Mouse (Mus musculus) lung, embryonic 15.5 days (tissue): ENCODE results near the gene Ldlrad2. TPM values are rescaled to one million over a fixed set of nuclear protein-coding genes. Genes with fewer than 3 reads are reported as not detected.

Source experiments
- ATAC-seq: fragments of 200-750 bp; cut with Nextera tagmentation; 2 replicates; pipeline ENCODE4 v1.8.0; 2017; ENCODE audit warnings: moderate number of reproducible peaks, borderline replicate concordance; ENCODE audit not compliant: low FRiP score, low TSS enrichment; ENCODE audit errors: extremely low read depth
- H3K27ac ChIP-seq: fragments of 300-500 bp; sonication (generic); 2 replicates; pipeline ENCODE4 v1.5.1; 2015; ENCODE audit warnings: moderate library complexity, mild to moderate bottlenecking, inconsistent platforms
- H3K27me3 ChIP-seq: fragments of 300-500 bp; sonication (generic); 2 replicates; pipeline ENCODE4 v1.6.1; 2015; ENCODE audit warnings: inconsistent platforms
- H3K36me3 ChIP-seq: fragments of 300-500 bp; sonication (generic); 2 replicates; pipeline ENCODE4 v1.6.1; 2015; ENCODE audit warnings: inconsistent platforms
- H3K4me1 ChIP-seq: fragments of 300-500 bp; sonication (generic); 2 replicates; pipeline ENCODE4 v1.6.1; 2015; ENCODE audit warnings: inconsistent platforms
- H3K4me2 ChIP-seq: fragments of 300-500 bp; sonication (generic); 2 replicates; pipeline ENCODE4 v1.6.1; 2015; ENCODE audit warnings: inconsistent platforms, mild to moderate bottlenecking, moderate library complexity
- H3K4me3 ChIP-seq: fragments of 300-500 bp; sonication (generic); 2 replicates; pipeline ENCODE4 v1.5.1; 2015; ENCODE audit warnings: mild to moderate bottlenecking, inconsistent platforms
- H3K9ac ChIP-seq: fragments of 300-500 bp; sonication (generic); 2 replicates; pipeline ENCODE4 v1.6.1; 2015; ENCODE audit warnings: inconsistent platforms
- H3K9me3 ChIP-seq: fragments of 300-500 bp; sonication (generic); 2 replicates; pipeline ENCODE4 v1.6.1; 2016; ENCODE audit warnings: inconsistent platforms
- WGBS: fragments of 180-500 bp; shearing (Covaris S2); methylation state at CpG from one replicate; pipeline ENCODE4 v1.1.7; 2015; 5-methylcytosine and 5-hydroxymethylcytosine counted together
- microRNA-seq: library from miRNA; unstranded; fragments of <30 nt; microRNA quantifications from one replicate; pipeline ENCODE4, GENCODE M21; 2016
- polyA plus RNA-seq: library from polyadenylated mRNA; unstranded; fragments of >200 nt; fragmentation: Nextera tagmentation; extraction: Ambion mirVana; gene quantifications from 2 replicates; pipeline ENCODE4 v1.2.1, GENCODE M21; 2015

The Ldlrad2 gene
- polyA plus RNA-seq, 1 experiment from 2014 or later = 0.41 TPM

GRCm38 (mm10) chr4:137545568-137545967 lies 28.8 kb downstream of the Ldlrad2 start:
- no peak for ATAC-seq
- Histone ChIP-seq H3K4me2 (no peak overlapping the region), H3K4me1 (no peaks in the 10 kb centered on the region), H3K36me3 (peaks cover 99% of the 10 kb centered on the region), H3K27ac (no peak overlapping the region), H3K27me3 (no peaks in the 10 kb centered on the region), H3K9me3 (no peaks in the 10 kb centered on the region), H3K4me3 (no peak overlapping the region), H3K9ac (no peak overlapping the region)
- WGBS = 94% methylated on average over 9 of the region's 9 CpGs

GRCm38 (mm10) chr4:137542968-137543367 lies 31.4 kb downstream of the Ldlrad2 start:
- 87% methylated on average over 10 of the region's 10 CpGs for WGBS

GRCm38 (mm10) chr4:137540356-137540755 lies 34.0 kb downstream of the Ldlrad2 start:
- 70% methylated on average over 14 of the region's 14 CpGs for WGBS
- H3K4me1 ChIP-seq = no peaks in the 10 kb centered on the region
- H3K4me2 ChIP-seq = no peak overlapping the region
- no peaks in the 10 kb centered on the region for H3K9me3 ChIP-seq
- H3K4me3 ChIP-seq = no peak overlapping the region
- H3K27ac ChIP-seq = no peak overlapping the region
- peaks cover 95% of the 10 kb centered on the region for H3K36me3 ChIP-seq
- no peaks in the 10 kb centered on the region for H3K27me3 ChIP-seq
- H3K9ac ChIP-seq = no peak overlapping the region
- no peak for ATAC-seq

More at GRCm38 (mm10) chr4:137542968-137543367, 31.4 kb downstream of the Ldlrad2 start:
- H3K9me3 ChIP-seq = no peaks in the 10 kb centered on the region
- no peak for ATAC-seq
- peaks cover 96% of the 10 kb centered on the region for H3K36me3 ChIP-seq
- no peak overlapping the region for H3K4me3 ChIP-seq
- H3K27me3 ChIP-seq = no peaks in the 10 kb centered on the region
- H3K4me2 ChIP-seq = no peak overlapping the region
- no peak overlapping the region for H3K9ac ChIP-seq
- H3K4me1 ChIP-seq = no peaks in the 10 kb centered on the region
- H3K27ac ChIP-seq = no peak overlapping the region

GRCm38 (mm10) chr4:137527872-137528271 lies 46.5 kb downstream of the Ldlrad2 start:
- Histone ChIP-seq H3K4me3 (no peak overlapping the region), H3K9ac (no peak overlapping the region), H3K27me3 (no peaks in the 10 kb centered on the region), H3K4me1 (no peaks in the 10 kb centered on the region), H3K36me3 (peaks cover 75% of the 10 kb centered on the region), H3K4me2 (no peak overlapping the region), H3K27ac (no peak overlapping the region), H3K9me3 (no peaks in the 10 kb centered on the region)
- no peak for ATAC-seq
- WGBS = 86% methylated on average over 6 of the region's 6 CpGs

- Histone ChIP-seq H3K4me3 (no peak overlapping the region), H3K36me3 (peaks cover 78% of the 10 kb centered on the region), H3K9me3 (no peaks in the 10 kb centered on the region), H3K27ac (no peak overlapping the region), H3K27me3 (no peaks in the 10 kb centered on the region), H3K4me2 (no peak overlapping the region), H3K9ac (no peak overlapping the region), H3K4me1 (no peaks in the 10 kb centered on the region)
- WGBS = 65% methylated on average over 4 of the region's 4 CpGs
- ATAC-seq = no peak
Observed at GRCm38 (mm10) chr4:137527368-137527767, 47.0 kb downstream of the Ldlrad2 start.

- peaks cover 84% of the 10 kb centered on the region for H3K36me3 ChIP-seq
- H3K27me3 ChIP-seq = no peaks in the 10 kb centered on the region
- H3K4me2 ChIP-seq = no peak overlapping the region
- H3K27ac ChIP-seq = no peak overlapping the region
- no peak overlapping the region for H3K4me3 ChIP-seq
- no peaks in the 10 kb centered on the region for H3K4me1 ChIP-seq
- H3K9ac ChIP-seq = no peak overlapping the region
- ATAC-seq = no peak
- 96% methylated on average over 1 of the region's 1 CpGs for WGBS
- H3K9me3 ChIP-seq = no peaks in the 10 kb centered on the region
Observed at GRCm38 (mm10) chr4:137525426-137525825, 48.9 kb downstream of the Ldlrad2 start.

Small RNA genes lying within 50 kb of the gene (microRNA-seq; reads per million reads assigned to microRNA genes)
- 1.1 reads per million for gene Mir7018

Other genes starting within 250 kb of the Ldlrad2 start
- gene Cdc42, start 216.8 kb downstream of the Ldlrad2 start, polyA plus RNA-seq = 701 and 709 TPM in 2 replicates
- not detected in 2 replicates for gene Cela3a, start 164.8 kb downstream of the Ldlrad2 start, polyA plus RNA-seq
- 0.16 and 0.94 TPM in 2 replicates for gene Cela3b, start 144.0 kb downstream of the Ldlrad2 start, polyA plus RNA-seq
- gene 1700013G24Rik, start 121.3 kb downstream of the Ldlrad2 start, polyA plus RNA-seq = not detected in 2 replicates
- gene Hspg2, start 105.8 kb downstream of the Ldlrad2 start, polyA plus RNA-seq = 32.0 and 32.1 TPM in 2 replicates
- 65.8 and 66.6 TPM in 2 replicates for gene Usp48, start 19.2 kb upstream of the Ldlrad2 start, polyA plus RNA-seq
- gene Rap1gap, start 90.2 kb upstream of the Ldlrad2 start, polyA plus RNA-seq = 8.6 and 9.1 TPM in 2 replicates
- 3.0 and 4.2 TPM in 2 replicates for gene Alpl, start 221.8 kb upstream of the Ldlrad2 start, polyA plus RNA-seq